Mouse (Mus musculus) kidney, adult 9 months (tissue): ENCODE results near the gene Gm20683.
"Not testable (repeated sequence)": the region's sequence is repeated elsewhere in the genome, so short reads cannot be mapped to it uniquely, and the experiment has no call there.

Experiments
- DNase-seq: peaks from one replicate; pipeline ENCODE4 v3.0.0; 2022

The Gm20683 gene

DNA sequence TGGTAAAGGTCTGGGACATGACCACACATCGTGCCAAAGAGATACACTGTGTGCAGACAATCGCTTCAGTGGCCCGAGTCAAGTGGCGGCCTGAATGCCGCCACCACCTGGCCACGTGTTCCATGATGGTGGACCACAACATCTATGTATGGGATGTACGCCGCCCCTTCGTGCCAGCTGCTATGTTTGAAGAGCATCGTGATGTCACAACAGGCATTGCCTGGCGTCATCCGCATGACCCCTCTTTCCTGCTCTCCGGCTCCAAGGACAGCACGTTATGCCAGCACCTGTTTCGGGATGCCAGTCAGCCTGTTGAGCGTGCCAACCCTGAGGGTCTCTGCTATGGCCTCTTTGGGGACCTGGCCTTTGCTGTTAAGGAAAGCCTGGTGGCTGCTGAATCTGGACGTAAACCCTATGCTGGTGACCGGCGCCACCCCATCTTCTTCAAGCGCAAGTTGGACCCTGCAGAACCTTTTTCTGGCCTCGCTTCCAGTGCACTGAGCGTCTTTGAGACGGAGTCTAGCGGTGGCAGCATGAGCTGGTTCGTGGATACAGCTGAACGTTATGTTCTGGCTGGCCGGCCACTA, 15.5 kb downstream of the Gm20683 start:
- no peak for DNase-seq

- DNase-seq = no peak
These were observed 16.3 kb downstream of the Gm20683 start for GRCm38 (mm10) chr17:25825311-25825710.

- DNase-seq = no peak
These were observed 17.0 kb downstream of the Gm20683 start for GRCm38 (mm10) chr17:25824362-25825142.

DNA sequence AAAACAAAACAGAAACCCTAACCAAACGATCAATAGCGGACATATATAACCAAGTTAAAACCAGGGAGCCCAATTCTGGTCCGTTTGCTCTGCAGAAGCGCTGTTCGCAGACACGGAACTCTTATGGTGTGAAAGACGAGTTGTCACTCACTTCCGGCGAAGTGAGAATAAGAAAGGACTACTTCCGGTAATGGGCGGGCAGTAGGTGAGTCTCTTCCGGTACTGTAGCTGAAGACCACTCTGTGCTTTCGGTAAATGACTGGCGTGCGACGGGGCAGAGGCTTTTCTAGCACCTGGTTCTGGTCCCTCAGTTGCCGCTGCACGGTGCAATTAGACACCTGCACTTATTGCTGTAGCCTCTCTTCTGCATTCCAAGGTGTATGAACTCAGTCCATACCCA, 18.1 kb downstream of the Gm20683 start, which contains the start of gene Wdr24:
Gene Wdr24, plus strand, starts transcription at position 176 of the 400 bp plus-strand sequence.
- DNase-seq = peak; percentile 86

DNA sequence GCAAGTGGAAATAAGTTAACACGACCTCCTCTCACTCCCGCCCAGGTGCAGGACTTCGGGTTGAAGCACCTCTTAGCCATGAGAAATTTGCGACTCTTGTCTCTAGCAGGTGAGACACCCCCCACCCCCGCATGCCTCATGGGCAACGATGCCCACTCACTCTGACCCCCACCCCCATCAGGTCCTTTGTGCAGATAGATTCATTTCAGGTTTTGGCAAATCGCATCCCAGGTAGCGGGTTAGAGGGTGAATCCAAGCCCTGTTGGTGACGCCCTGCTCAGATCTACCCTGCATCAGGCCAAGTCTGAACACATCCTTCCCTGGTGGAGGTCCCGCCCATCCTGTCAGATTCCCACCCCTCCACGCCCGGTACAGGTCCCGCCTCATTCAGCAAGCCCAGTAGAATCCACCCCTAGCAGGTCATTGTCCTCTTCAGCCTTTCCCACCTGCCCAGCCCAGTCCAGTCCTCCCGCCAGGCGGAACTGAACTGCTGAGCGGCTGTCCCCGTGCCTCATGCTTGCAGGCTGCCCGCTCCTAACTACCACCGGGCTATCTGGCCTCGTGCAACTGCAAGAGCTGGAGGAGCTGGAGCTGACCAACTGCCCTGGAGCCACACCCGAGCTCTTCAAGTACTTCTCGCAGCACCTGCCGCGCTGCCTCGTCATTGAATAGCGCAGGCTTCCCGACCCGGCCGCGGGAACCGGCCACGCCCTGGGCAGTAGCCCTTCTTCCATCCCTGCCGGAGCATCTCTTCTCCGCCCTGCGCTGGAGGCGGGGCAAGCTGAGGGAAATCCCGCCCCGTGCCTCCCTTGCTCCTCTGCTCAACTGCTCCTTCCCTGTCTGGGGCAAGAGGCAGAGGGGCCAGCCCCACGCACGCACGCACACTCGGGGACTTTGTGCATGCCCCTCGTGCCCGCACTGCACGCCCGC, 22.4 kb downstream of the Gm20683 start:
- DNase-seq = no peak

DNA sequence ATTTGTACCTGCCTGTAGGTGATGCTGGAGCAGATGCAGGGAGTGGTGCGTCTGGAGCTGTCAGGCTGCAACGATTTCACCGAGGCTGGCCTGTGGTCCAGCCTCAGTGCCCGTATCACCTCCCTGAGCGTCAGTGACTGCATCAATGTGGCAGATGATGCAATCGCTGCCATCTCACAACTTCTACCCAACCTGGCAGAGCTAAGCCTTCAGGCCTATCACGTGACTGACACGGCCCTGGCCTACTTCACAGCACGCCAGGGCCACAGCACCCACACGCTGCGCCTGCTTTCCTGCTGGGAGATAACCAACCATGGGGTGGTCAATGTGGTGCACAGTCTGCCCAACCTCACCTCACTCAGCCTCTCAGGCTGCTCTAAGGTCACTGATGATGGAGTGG, 23.9 kb downstream of the Gm20683 start:
- no peak for DNase-seq

DNA sequence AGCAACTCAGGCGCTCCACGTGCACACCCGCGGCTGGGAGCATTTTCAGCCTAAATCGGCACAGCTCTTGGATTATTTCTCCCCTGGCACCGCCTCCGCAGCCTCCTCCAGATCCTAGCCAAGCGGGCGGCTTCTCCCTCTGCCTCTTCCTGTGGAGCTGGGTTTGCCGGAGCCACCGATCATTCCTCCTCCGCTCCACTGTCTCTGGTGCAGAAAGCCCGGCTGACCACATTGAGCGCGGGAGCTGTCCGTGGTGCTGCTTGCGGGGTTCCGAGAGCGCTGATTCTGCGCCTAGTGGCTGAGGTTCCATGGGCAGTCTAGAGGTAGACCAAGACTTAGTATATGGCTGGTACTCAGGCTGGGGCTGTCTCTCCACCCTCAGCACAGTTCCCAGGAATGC, 28.1 kb downstream of the Gm20683 start:
- DNase-seq = peak; percentile 85

- no peak for DNase-seq
These were observed 30.7 kb downstream of the Gm20683 start for GRCm38 (mm10) chr17:25810890-25811289.

DNA sequence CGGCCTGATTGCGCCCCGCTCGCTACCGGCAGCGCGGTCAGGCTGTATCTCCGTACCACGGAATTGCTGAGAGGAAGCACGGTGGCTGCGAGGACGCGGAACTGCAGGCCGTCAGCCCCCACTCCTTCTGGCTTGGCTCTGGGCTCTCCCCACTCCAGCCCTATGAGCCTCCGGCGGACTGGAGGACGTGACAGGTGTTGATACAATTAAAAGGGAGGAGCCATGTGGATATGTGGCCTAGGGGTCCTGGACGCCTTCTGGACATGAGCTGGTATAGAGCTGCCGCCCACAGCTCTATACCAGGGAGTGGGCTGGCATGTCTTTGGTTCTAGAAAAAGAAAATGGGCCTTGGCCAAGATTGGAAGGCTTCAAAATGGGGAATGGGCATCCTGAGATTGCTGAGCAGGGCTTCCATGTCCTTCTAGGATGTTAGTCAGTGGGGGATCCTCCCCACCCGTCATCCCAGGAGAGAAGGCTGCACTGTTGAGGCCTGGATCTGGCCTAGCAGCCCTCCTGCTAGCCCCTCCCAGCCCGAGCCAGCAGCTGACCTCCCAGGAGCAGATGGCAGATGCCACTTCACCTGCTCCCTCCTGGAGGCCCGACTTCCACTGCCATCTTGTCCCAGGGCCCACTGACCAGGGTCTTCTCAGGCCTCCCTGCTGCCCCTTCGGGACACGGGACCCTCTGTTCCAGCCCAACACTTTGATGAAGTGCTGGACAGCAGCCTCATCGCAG, 31.8 kb downstream of the Gm20683 start:
- no peak for DNase-seq

DNA sequence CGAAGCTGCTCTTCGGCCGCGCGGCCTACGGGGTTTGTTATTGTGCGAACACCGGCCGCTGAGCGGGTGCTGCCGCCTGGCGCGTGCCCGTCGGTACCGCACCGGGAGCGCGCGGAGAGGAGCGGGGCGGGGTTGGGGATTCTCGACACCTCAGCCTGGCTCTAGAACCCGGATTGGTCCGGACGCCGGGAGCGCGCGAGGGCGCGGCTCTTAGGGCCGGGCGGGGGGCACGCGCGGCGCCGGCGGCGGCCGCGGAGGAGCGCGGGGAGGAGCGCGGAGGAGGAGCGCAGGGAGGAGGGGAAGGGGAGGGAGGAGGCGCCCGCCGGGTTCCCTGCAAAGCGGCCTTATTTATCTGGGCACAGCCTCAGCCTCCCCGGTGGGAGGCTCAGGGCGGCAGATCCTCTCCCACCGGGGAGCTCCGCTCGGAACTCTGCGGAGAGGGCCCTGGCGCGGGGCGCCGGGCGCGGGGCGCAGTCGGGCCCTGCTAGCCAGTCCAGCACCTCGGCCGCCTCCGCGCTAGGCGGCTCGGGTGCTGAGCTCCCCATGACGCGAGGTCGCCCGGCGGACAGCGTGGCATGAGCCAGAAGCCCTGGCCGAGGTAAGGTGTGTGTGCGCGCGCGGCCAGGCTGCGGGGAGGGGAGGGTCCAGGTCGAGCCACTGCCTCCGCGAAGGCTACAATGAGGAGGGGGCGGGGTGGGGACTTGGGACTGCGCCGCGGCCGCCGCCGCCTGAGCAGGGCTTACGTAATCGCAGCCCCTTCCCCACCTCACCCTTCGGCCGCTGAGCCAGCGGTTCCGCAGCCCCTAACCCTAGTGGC, 32.6 kb downstream of the Gm20683 start, which contains the start of gene Fbxl16:
Gene Fbxl16, plus strand, starts transcription at position 297 of the 817 bp plus-strand sequence.
- DNase-seq = peak; percentile 64

DNA sequence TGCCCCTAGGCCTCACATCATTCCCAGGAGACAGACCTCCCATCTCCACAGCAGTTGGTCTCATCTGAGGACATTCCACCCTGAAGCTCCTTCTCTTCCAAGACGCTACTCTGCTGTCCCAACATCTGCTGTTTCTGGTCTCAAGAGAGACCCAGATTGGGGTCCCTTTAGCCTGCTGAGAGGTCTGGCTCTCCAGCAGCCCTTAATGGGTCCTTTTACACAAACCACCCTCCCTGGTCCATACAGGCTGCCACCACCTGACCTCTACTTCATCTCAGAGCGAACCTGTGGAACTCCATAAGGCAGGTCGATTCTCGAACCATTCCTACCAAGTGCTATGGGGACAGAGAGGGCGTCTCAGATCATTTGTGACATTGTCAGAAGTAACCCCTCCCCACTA, 33.5 kb downstream of the Gm20683 start:
- no peak for DNase-seq

GRCm38 (mm10) chr17:25807452-25807851, 34.1 kb downstream of the Gm20683 start:
- not testable (repeated sequence) for DNase-seq

DNA sequence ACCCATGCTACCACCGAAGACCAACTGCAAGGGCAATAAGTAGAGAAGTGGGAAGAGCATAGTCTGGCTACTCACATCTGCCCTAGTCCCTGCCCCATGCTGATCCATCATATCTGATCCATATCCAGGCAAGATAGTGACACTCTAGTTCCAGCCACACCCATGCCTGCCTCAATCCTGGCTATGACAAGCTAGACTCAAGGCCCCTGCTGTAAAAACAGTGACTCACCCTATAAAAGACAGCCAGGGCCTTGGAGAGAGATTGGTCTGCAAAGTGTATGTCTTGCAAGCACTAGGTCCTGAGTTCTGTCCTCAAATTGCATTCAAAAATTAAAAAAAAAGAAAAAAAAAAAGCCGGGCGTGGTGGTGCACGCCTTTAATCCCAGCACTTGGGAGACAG, 35.1 kb downstream of the Gm20683 start:
- DNase-seq = no peak

GRCm38 (mm10) chr17:25802825-25803517, 38.6 kb downstream of the Gm20683 start:
- DNase-seq = no peak

DNA sequence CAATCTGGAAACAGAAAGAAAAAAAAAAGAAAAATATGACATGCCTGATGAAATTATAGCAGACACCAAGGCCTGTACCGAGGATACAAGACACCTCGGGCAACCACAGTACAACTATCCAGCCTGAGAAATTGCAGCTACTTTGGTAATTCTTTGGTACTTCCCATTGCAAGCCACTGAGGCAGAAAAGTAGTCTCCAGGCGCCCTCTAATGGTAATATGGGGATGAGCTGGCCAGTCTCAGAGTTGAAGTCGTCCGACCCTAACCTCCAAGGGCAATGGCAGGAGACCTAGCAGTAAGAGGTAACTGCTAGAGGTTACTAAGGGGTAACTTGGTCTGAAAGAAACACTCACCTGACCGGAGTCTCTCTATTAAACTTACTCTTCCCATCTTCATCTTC, 40.5 kb downstream of the Gm20683 start:
- DNase-seq = peak; percentile 90

GRCm38 (mm10) chr17:25796951-25797369, 44.6 kb downstream of the Gm20683 start, which contains the start of gene Metrn:
Metrn (minus strand) TSS chr17:25797136.
- peak; percentile 85 for DNase-seq

GRCm38 (mm10) chr17:25796211-25796771, 45.3 kb downstream of the Gm20683 start:
- DNase-seq = no peak

DNA sequence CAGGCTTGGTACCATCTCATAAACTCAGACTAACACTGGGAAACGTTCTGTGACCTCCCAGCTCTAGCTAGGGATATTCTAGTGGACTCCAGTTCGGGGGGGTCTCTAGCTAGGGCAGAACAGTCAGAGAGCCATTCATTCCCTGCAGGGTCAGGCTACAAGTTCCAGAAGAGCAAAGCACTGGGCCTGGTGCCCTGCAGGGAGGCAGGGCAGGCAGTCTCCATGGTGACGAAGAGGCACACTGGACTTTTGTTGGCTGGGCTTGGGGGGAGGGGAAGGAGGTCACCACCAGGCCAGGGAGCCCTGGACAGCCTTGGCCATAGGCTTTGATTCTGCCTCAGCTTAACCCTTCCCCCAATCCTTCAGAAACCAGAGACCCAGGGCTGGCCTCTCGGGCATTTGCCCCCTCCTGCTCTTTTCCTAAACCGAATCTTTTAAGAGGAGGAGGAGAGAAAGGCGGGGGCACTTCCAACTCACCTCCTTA, 45.9 kb downstream of the Gm20683 start, which contains the start of gene AC134908.4:
Gene AC134908.4, minus strand, starts transcription at position 51 of the 484 bp plus-strand sequence.
- DNase-seq = peak; percentile 79

DNA sequence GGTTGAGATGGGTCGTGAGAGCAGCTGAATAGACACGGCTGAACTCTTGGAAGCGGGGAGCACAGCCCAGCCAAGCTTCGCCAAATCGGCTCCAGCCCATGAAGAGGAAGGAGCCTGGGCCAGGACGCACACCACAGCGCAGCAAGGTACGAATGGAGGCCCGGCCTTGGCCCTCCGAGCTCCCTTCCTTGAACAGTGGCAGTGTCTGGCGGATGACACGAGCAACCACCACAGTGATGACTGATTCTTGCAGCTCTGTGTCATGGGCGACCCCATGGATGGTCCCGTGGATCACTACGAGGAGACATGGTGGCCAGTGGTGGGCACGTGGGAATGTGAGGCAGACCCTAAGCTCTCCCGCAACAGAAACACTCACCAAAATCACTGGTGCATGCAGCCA, 46.6 kb downstream of the Gm20683 start:
- DNase-seq = no peak

GRCm38 (mm10) chr17:25794197-25794596, 47.4 kb downstream of the Gm20683 start:
- DNase-seq = no peak
